Mouse (Mus musculus) embryonic stem cell, embryonic (primary cell): ENCODE measurements at regions not wholly inside any gene's neighbourhood (a gene's known extent, or its start where the extent isn't known, plus 50 kb on each side); places are given as distances from the start of the nearest gene placed in this dataset.

ENCODE experiments used
- CTCF ChIA-PET, 4 experiments: fragments of 300-600 bp in 2 of 4; fragments of 350-600 bp in 2 of 4; sonication (Branson Sonifier 250); formaldehyde crosslinking; loops; one replicate each; lab custom pipeline; 2022; ENCODE audit warnings: inconsistent platforms in 2 of 4; lab: Charles Lee
- POLR2A ChIA-PET, 4 experiments: fragments of 300-600 bp in 2 of 4; fragments of 350-600 bp in 2 of 4; sonication (Branson Sonifier 250); formaldehyde crosslinking; loops; one replicate each; lab custom pipeline; 2022; ENCODE audit warnings: antibody characterized with exemption in 4 of 4, inconsistent platforms in 1 of 4; lab: Charles Lee

GRCm38 (mm10) chr13:107087355-107087754 lies 65.4 kb upstream of the Kif2a start:
- ChIA-PET POLR2A (interaction anchor here in 1 of 4 experiments (2.0 kb wide), 1 partner anchor 13 kb away, joined by 5 read pairs; no protein-coding TSS in a partner anchor), CTCF (interaction anchor here in 1 of 4 experiments (1.5 kb wide), 1 partner anchor 14 kb away, joined by 3 read pairs; no protein-coding TSS in a partner anchor)

- ChIA-PET POLR2A (no interaction called here), CTCF (interaction anchor here in 1 of 4 experiments (1.2 to 1.4 kb wide), 2 partner anchors 22 to 24 kb away, joined by 3 to 5 read pairs; no protein-coding TSS in a partner anchor)
Observed at GRCm38 (mm10) chr13:107078085-107078484, 56.2 kb upstream of the Kif2a start.

GRCm38 (mm10) chr13:107074917-107075316 lies 53.0 kb upstream of the Kif2a start:
- CTCF ChIA-PET, result no interaction called here
- POLR2A ChIA-PET, result no interaction called here

GRCm38 (mm10) chr13:107073039-107073620 lies 51.2 kb upstream of the Kif2a start:
- POLR2A ChIA-PET, result interaction anchor here in 2 of 4 experiments (0.6 to 1.2 kb wide), 4 partner anchors 27 to 167 kb away, joined by 3 to 4 read pairs (median 3); partner anchors contain the start of gene Kif2a (in 1 of the 2)
- CTCF ChIA-PET, result interaction anchor here in 2 of 4 experiments (0.6 to 1.4 kb wide), 4 partner anchors 27 to 1426 kb away, joined by 3 to 6 read pairs (median 4); no protein-coding TSS in a partner anchor

- ChIA-PET POLR2A (no interaction called here), CTCF (interaction anchor here in 3 of 4 experiments (0.6 to 1.4 kb wide), 5 partner anchors 28 to 1427 kb away, joined by 3 to 6 read pairs (median 4); no protein-coding TSS in a partner anchor)
Observed at GRCm38 (mm10) chr13:107072345-107073038, 50.6 kb upstream of the Kif2a start.
